Mouse (Mus musculus) brain, embryonic 14.5 days (tissue): ENCODE data around the gene Ccn1.

Source experiments
- CTCF ChIP-seq: fragments of 200-500 bp; IDR thresholded peaks from 2 replicates; pipeline ENCODE4 v1.5.1; 2012; ENCODE audit warnings: inconsistent platforms, mild to moderate bottlenecking, moderate library complexity, borderline replicate concordance; ENCODE audit not compliant: insufficient read depth, insufficient read length; ENCODE audit errors: extremely low read depth
- POLR2A ChIP-seq: fragments of 200-500 bp; IDR thresholded peaks from 2 replicates; pipeline ENCODE4 v1.6.1; 2012; ENCODE audit warnings: mild to moderate bottlenecking, inconsistent platforms, borderline replicate concordance; ENCODE audit not compliant: poor library complexity, insufficient read depth, insufficient read length, severe bottlenecking; ENCODE audit errors: extremely low read depth

DNA sequence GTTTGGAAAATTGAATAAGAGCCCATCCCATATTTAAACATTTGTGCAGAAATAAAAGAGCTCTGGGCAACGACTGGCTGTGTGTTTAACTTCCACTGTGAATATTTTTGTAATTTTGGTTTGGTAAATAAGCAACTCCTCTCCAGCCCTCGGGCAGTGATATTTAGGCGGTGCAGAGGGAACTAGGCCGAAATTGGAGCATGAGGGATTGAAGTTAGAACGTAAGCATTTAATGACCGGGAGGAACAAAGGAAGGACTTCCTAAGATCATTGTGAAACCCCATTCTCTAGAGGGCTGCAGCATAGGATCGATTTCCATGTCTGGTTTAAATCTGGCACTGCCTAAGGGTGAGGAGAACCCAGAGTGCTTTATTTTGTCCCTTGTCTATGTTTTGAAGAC, 41.6 kb upstream of the Ccn1 start:
- TF ChIP-seq CTCF, result no peak
- TF ChIP-seq POLR2A, result no peak
